Mouse (Mus musculus) neutrophil, adult 59 days (primary cell): ENCODE results near the gene Gm28051. TPM values are rescaled to one million over a fixed set of nuclear protein-coding genes. Genes with fewer than 3 reads are reported as not detected.

Experiments
- total RNA-seq, 2 experiments: library from RNA; stranded (reverse); gene quantifications; 1 replicate in 1 of 2; 2 replicates in 1 of 2; pipeline ENCODE4 v1.2.4; 2023

Gm28051 gene
- total RNA-seq: not detected

GRCm38 (mm10) chr12:102757689-102758402 lies at the start of gene Gm28051, which contains the start of the genes Gon7 and Ubr7:
TSS of gene Gm28051 (minus strand) at chr12:102757765.
TSS of gene Gon7 (minus strand) at chr12:102757803.
TSS of gene Ubr7 (plus strand) at chr12:102757967.

GRCm38 (mm10) chr12:102758403-102758756 lies 815 bp upstream of the Gm28051 start, which contains the start of gene Gm20604:
TSS of gene Gm20604 (minus strand) at chr12:102758672.

DNA sequence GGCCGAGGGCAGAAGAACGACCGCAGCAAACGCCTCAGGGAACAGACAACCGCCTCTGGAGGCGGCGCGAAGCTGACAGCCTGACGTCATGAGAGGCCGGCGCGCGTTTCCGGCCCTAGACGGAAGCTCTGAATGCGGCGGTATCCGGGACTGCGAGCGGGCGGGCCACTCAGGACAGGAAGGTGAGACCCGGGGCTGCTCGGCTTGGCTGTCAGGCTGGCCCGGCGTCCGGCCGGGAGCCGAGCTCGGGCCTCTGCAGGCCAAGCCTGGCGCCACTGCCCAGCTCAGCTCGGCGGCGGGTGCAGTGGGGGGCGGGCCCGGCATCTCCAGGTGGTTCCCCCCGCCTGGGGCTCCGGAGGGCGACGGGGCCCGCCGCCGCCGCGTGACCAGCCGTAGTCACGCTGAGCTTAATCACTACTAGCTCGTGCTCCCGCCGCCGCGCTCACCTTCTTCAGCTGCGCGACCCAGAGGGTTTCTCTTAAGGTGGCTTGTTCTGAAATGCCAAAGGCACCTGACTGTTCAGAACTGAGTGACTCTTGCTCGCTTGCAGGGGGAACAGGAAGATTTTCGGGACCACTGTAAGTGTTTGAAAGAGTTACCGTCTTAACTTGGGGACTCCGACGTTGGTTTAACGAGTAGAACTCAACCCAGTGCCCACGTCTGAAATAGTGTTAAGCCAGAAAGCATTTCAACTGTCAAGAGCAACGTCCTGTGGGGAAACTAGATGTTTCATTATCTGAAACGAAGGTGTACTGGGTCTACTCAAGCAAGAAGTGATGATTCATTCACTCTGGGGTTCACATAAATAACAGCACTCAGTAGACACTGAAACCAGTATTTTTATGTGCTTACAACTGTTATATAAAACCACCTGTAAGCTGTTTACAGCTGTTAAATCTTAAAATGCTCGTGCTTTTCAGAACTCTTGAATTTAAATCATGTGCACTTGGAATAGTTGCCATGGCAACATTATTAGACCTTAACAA lies 13.7 kb downstream of the Gm28051 start, which contains the start of the genes Moap1 and Tmem251:
TSS of gene Moap1 (minus strand) at position 73 of the 986 bp plus-strand sequence.
TSS of gene Tmem251 (plus strand) at position 174 of the 986 bp plus-strand sequence.

DNA sequence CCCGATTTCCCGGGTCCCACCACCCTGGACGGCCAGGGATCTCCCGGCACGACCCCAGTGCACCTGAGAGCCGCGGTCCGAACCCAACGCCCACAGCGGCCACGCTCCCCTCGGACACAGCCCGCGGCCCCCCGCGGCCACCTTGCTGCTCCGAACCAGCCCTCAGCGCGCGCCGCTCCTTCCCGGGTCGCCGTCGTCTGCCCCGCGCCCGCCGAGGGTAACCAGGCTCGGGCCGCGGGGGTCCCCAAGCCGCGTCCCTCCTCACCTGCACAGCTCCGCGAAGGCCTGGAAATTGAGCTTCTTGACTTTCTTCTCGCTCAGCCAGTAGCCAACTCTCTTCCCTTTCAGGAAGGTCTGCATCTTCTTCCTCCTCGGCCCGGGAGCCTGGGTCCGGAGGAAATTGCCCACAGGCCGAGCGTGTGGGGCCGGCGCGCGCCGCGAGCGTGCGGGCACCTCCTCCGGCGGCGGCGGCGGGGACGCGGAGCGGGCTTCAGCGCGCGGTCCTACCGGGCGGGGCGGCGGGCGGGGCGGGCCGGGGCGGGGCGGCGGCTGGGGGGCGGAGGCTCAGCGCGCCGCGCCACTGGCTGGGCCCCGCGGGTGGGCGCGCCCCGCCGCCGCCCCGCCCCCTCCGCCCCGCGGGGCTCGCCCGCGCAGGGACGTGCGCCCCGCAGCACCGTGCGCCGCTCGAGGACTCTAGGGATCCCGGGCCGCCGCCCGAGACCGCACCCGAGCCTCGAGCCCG lies 52.9 kb downstream of the Gm28051 start, which contains the start of gene Itpk1:
TSS of gene Itpk1 (minus strand) at position 474 of the 742 bp plus-strand sequence.

Other genes with a start within 250 kb of the Gm28051 start
- not detected for gene Chga, start 202.8 kb downstream of the Gm28051 start, total RNA-seq
- gene Itpk1, start 52.8 kb downstream of the Gm28051 start, total RNA-seq: 10 to 100 TPM; 36.2 to 39.1 TPM
- 1 to 10 TPM; 4.4 to 6.1 TPM for gene Moap1, start 14.1 kb downstream of the Gm28051 start, total RNA-seq
- 10 to 100 TPM; 13.9 to 15.3 TPM for gene Tmem251, start 14.0 kb downstream of the Gm28051 start, total RNA-seq
- 10 to 100 TPM; 16.7 to 16.9 TPM for gene Gon7, start within 50 bp of the Gm28051 start, total RNA-seq
- 10 to 100 TPM; 13.9 to 15.4 TPM for gene Ubr7, start 202 bp upstream of the Gm28051 start, total RNA-seq
- gene Gm20604, start 907 bp upstream of the Gm28051 start, total RNA-seq: 1 to 10 TPM; 6.1 to 6.8 TPM
- 10 to 100 TPM; 35.7 to 38.0 TPM for gene Btbd7, start 120.7 kb upstream of the Gm28051 start, total RNA-seq
- gene Cox8c, start 141.6 kb upstream of the Gm28051 start, total RNA-seq: not detected
- gene Unc79, start 191.1 kb upstream of the Gm28051 start, total RNA-seq: not detected